Mouse (Mus musculus): Measurements from ENCODE around the gene Olfr697. TPM values are rescaled to one million over a fixed set of nuclear protein-coding genes. Genes with fewer than 3 reads are reported as not detected.
"Not testable (repeated sequence)": the region's sequence is repeated elsewhere in the genome, so short reads cannot be mapped to it uniquely, and the experiment has no call there.

The Olfr697 gene
- not detected for total RNA-seq (2021)

- intact Hi-C loops (cut with DNase I) = no loop called here
- no peak for DNase-seq
These were observed at the start of gene Olfr697 for GRCm38 (mm10) chr7:106742343-106742742. Olfr697 (minus strand) TSS chr7:106742443.

GRCm38 (mm10) chr7:106788330-106788729 lies 46.1 kb upstream of the Olfr697 start:
- intact Hi-C loops (cut with DNase I) = no loop called here
- DNase-seq = no peak

GRCm38 (mm10) chr7:106761008-106761407 lies 18.8 kb upstream of the Olfr697 start:
- intact Hi-C loops (cut with DNase I); DNase-seq: not testable (repeated sequence)

GRCm38 (mm10) chr7:106758800-106759199 lies 16.6 kb upstream of the Olfr697 start:
- DNase-seq = no peak
- intact Hi-C loops (cut with DNase I) = no loop called here

- DNase-seq = no peak
- intact Hi-C loops (cut with DNase I) = no loop called here
These were observed 13.1 kb upstream of the Olfr697 start, which contains the start of gene Olfr698 for GRCm38 (mm10) chr7:106755297-106755696. Olfr698 (minus strand) TSS chr7:106755397.

- intact Hi-C loops (cut with DNase I) = no loop called here
- DNase-seq = no peak
These were observed 3.6 kb upstream of the Olfr697 start for GRCm38 (mm10) chr7:106745811-106746210.

GRCm38 (mm10) chr7:106737028-106737427 lies 5.2 kb downstream of the Olfr697 start:
- intact Hi-C loops (cut with DNase I) = no loop called here
- no peak for DNase-seq

GRCm38 (mm10) chr7:106733717-106734116 lies 8.5 kb downstream of the Olfr697 start:
- no peak for DNase-seq

GRCm38 (mm10) chr7:106725654-106726053 lies 16.6 kb downstream of the Olfr697 start:
- DNase-seq; intact Hi-C loops (cut with DNase I): not testable (repeated sequence)

More at GRCm38 (mm10) chr7:106733717-106734116, 8.5 kb downstream of the Olfr697 start:
- intact Hi-C loops (cut with DNase I) = no loop called here

GRCm38 (mm10) chr7:106716296-106716695 lies 25.9 kb downstream of the Olfr697 start, which contains the start of gene Olfr695:
Olfr695 (minus strand) TSS chr7:106716396.
- intact Hi-C loops (cut with DNase I) = no loop called here

GRCm38 (mm10) chr7:106711463-106711862 lies 30.8 kb downstream of the Olfr697 start:
- no peak for DNase-seq
- intact Hi-C loops (cut with DNase I) = no loop called here

More at GRCm38 (mm10) chr7:106716296-106716695, 25.9 kb downstream of the Olfr697 start, which contains the start of gene Olfr695:
- no peak for DNase-seq

- DNase-seq; intact Hi-C loops (cut with DNase I): not testable (repeated sequence)
These were observed 34.5 kb downstream of the Olfr697 start for GRCm38 (mm10) chr7:106707705-106708104.

GRCm38 (mm10) chr7:106696891-106697290 lies 45.4 kb downstream of the Olfr697 start:
- intact Hi-C loops (cut with DNase I) = no loop called here
- no peak for DNase-seq

GRCm38 (mm10) chr7:106692976-106693375 lies 49.3 kb downstream of the Olfr697 start:
- no peak for DNase-seq
- intact Hi-C loops (cut with DNase I) = no loop called here

- intact Hi-C loops (cut with DNase I) = no loop called here
- no peak for DNase-seq
These were observed 50.5 kb downstream of the Olfr697 start, which contains the start of gene Olfr694 for GRCm38 (mm10) chr7:106691714-106692113. Olfr694 (minus strand) TSS chr7:106691814.

Other genes starting within 250 kb of the Olfr697 start
- not detected for gene Olfr693, start 61.9 kb downstream of the Olfr697 start, total RNA-seq (2021)
- not detected for gene Olfr694, start 50.6 kb downstream of the Olfr697 start, total RNA-seq (2021)
- not detected for gene Olfr695, start 26.0 kb downstream of the Olfr697 start, total RNA-seq (2021)
- gene Olfr698, start 13.0 kb upstream of the Olfr697 start, total RNA-seq (2021) = not detected
- gene Olfr699, start 50.8 kb upstream of the Olfr697 start, total RNA-seq (2021) = not detected
- gene Olfr700, start 66.4 kb upstream of the Olfr697 start, total RNA-seq (2021) = not detected
- not detected for gene Olfr701, start 71.7 kb upstream of the Olfr697 start, total RNA-seq (2021)
- gene Olfr702, start 91.5 kb upstream of the Olfr697 start, total RNA-seq (2021) = not detected
- not detected for gene Olfr703, start 100.9 kb upstream of the Olfr697 start, total RNA-seq (2021)
- not detected for gene Olfr704, start 120.7 kb upstream of the Olfr697 start, total RNA-seq (2021)
- not detected for gene Olfr705, start 134.4 kb upstream of the Olfr697 start, total RNA-seq (2021)
- not detected for gene Olfr706, start 145.7 kb upstream of the Olfr697 start, total RNA-seq (2021)
- not detected for gene Olfr707, start 158.8 kb upstream of the Olfr697 start, total RNA-seq (2021)
- not detected for gene Olfr1532-ps1, start 165.6 kb upstream of the Olfr697 start, total RNA-seq (2021)
- not detected for gene Olfr709-ps1, start 189.8 kb upstream of the Olfr697 start, total RNA-seq (2021)
- gene Olfr710, start 205.9 kb upstream of the Olfr697 start, total RNA-seq (2021) = not detected
- gene Olfr6, start 221.5 kb upstream of the Olfr697 start, total RNA-seq (2021) = not detected
- not detected for gene Olfr711, start 233.0 kb upstream of the Olfr697 start, total RNA-seq (2021)

All from heart, postnatal 36 days (tissue).